Mouse (Mus musculus) hindbrain, embryonic 16.5 days (tissue): ENCODE measurements around the gene Rabepk. TPM values are rescaled to one million over a fixed set of nuclear protein-coding genes. Genes with fewer than 3 reads are reported as not detected.

Experiments
- ATAC-seq: fragments of 200-750 bp; cut with Nextera tagmentation; 2 replicates; pipeline ENCODE4 v1.8.0; 2017; ENCODE audit warnings: moderate TSS enrichment, moderate library complexity
- H3K27ac ChIP-seq: fragments of 300-500 bp; sonication (generic); 2 replicates; pipeline ENCODE4 v1.5.1; 2014; ENCODE audit warnings: low read depth, mild to moderate bottlenecking, control low read depth, low read length, moderate library complexity
- H3K27me3 ChIP-seq: fragments of 300-500 bp; sonication (generic); replicated peaks from 2 replicates; pipeline ENCODE4 v1.6.1; 2014; ENCODE audit warnings: low read length; ENCODE audit not compliant: control insufficient read depth, insufficient read depth
- H3K36me3 ChIP-seq: fragments of 300-500 bp; sonication (generic); 2 replicates; pipeline ENCODE4 v1.6.1; 2014; ENCODE audit warnings: mild to moderate bottlenecking, low read length, moderate library complexity, mixed read lengths; ENCODE audit not compliant: control insufficient read depth, insufficient read depth
- H3K4me1 ChIP-seq: fragments of 300-500 bp; sonication (generic); 2 replicates; pipeline ENCODE4 v1.6.1; 2014; ENCODE audit warnings: low read depth, low read length; ENCODE audit not compliant: control insufficient read depth, insufficient read depth
- H3K4me2 ChIP-seq: fragments of 300-500 bp; sonication (generic); 2 replicates; pipeline ENCODE4 v1.6.1; 2014; ENCODE audit warnings: mild to moderate bottlenecking, low read length, control low read depth, moderate library complexity
- H3K4me3 ChIP-seq: fragments of 300-500 bp; sonication (generic); 2 replicates; pipeline ENCODE4 v1.5.1; 2014; ENCODE audit warnings: mild to moderate bottlenecking, low read length, control low read depth, moderate library complexity
- H3K9ac ChIP-seq: fragments of 300-500 bp; sonication (generic); 2 replicates; pipeline ENCODE4 v1.6.1; 2014; ENCODE audit warnings: low read depth, mild to moderate bottlenecking, control low read depth, low read length, moderate library complexity
- H3K9me3 ChIP-seq: fragments of 300-500 bp; sonication (generic); 2 replicates; pipeline ENCODE4 v1.6.1; 2014; ENCODE audit warnings: mild to moderate bottlenecking, low read length, moderate library complexity; ENCODE audit not compliant: control insufficient read depth
- WGBS: fragments of 180-500 bp; shearing (Covaris S2); extraction: QIAGEN DNeasy Blood & Tissue Kit; methylation state at CpG from one replicate; pipeline ENCODE4 v1.1.7; 2014; 5-methylcytosine and 5-hydroxymethylcytosine counted together
- polyA plus RNA-seq: library from polyadenylated mRNA; unstranded; fragments of >200 nt; fragmentation: Nextera tagmentation; extraction: Ambion mirVana; gene quantifications from 2 replicates; pipeline ENCODE4 v1.2.1, GENCODE M21; 2015

The Rabepk gene
- polyA plus RNA-seq, 1 experiment from 2014 or later: 29.7 TPM

GRCm38 (mm10) chr2:34773673-34774072 lies 26.0 kb downstream of the Rabepk start:
- Histone ChIP-seq H3K36me3 (peaks cover 38% of the 10 kb centered on the region), H3K4me1 (peaks cover 51% of the 10 kb centered on the region), H3K27ac (no peak overlapping the region), H3K4me2 (peak overlapping the region; percentile 72), H3K9me3 (no peaks in the 10 kb centered on the region), H3K9ac (no peak overlapping the region), H3K4me3 (peak overlapping the region; percentile 61), H3K27me3 (no peaks in the 10 kb centered on the region)
- 92% methylated on average over 4 of the region's 4 CpGs for WGBS
- ATAC-seq: no peak

- peak overlapping the region; percentile 83 for H3K27ac ChIP-seq
These were observed 27.2 kb downstream of the Rabepk start for GRCm38 (mm10) chr2:34772252-34773235.

GRCm38 (mm10) chr2:34771368-34772226 lies 28.1 kb downstream of the Rabepk start, which contains the start of gene Hspa5:
Gene Hspa5, plus strand, starts transcription at chr2:34771970.
- Histone ChIP-seq H3K9me3 (no peaks in the 10 kb centered on the region), H3K9ac (peak within 1 kb of the TSS; percentile 96), H3K27me3 (no peaks in the 10 kb centered on the region), H3K4me1 (peaks cover 39% of the 10 kb centered on the region), H3K4me2 (peak within 1 kb of the TSS; percentile 75), H3K36me3 (peaks cover 30% of the 10 kb centered on the region), H3K4me3 (peak within 1 kb of the TSS; percentile 61), H3K27ac (peak within 1 kb of the TSS; percentile 89)
- WGBS: under 1% methylated on average over 60 of the region's 60 CpGs
- ATAC-seq: peak; percentile 99

More at GRCm38 (mm10) chr2:34772252-34773235, 27.2 kb downstream of the Rabepk start:
- H3K9ac ChIP-seq: peak overlapping the region; percentile 77
- H3K4me3 ChIP-seq: peak overlapping the region; percentile 61
- H3K36me3 ChIP-seq: peaks cover 34% of the 10 kb centered on the region
- peaks cover 47% of the 10 kb centered on the region for H3K4me1 ChIP-seq
- 4% methylated on average over 50 of the region's 50 CpGs for WGBS
- H3K4me2 ChIP-seq: peak overlapping the region; percentile 72
- H3K27me3 ChIP-seq: no peaks in the 10 kb centered on the region
- H3K9me3 ChIP-seq: no peaks in the 10 kb centered on the region
- no peak for ATAC-seq

- Histone ChIP-seq H3K4me1 (peaks cover 33% of the 10 kb centered on the region), H3K27ac (peak overlapping the region; percentile 89), H3K36me3 (peaks cover 24% of the 10 kb centered on the region), H3K9me3 (no peaks in the 10 kb centered on the region), H3K27me3 (no peaks in the 10 kb centered on the region), H3K9ac (peak overlapping the region; percentile 96), H3K4me2 (peak overlapping the region; percentile 75), H3K4me3 (peak overlapping the region; percentile 61)
- WGBS: 6% methylated on average over 6 of the region's 6 CpGs
- ATAC-seq: no peak
These were observed 28.8 kb downstream of the Rabepk start for GRCm38 (mm10) chr2:34770951-34771350.

GRCm38 (mm10) chr2:34770049-34770448 lies 29.7 kb downstream of the Rabepk start:
- H3K27me3 ChIP-seq: no peaks in the 10 kb centered on the region
- WGBS: 95% methylated on average over 2 of the region's 2 CpGs
- peaks cover 25% of the 10 kb centered on the region for H3K4me1 ChIP-seq
- no peak overlapping the region for H3K4me3 ChIP-seq
- no peak for ATAC-seq
- H3K36me3 ChIP-seq: peaks cover 16% of the 10 kb centered on the region
- no peak overlapping the region; the same call in 1 of the 2 replicates for H3K4me2 ChIP-seq
- H3K9me3 ChIP-seq: no peaks in the 10 kb centered on the region
- no peak overlapping the region for H3K27ac ChIP-seq
- no peak overlapping the region for H3K9ac ChIP-seq

GRCm38 (mm10) chr2:34764801-34765200 lies 34.9 kb downstream of the Rabepk start:
- H3K36me3 ChIP-seq: no peaks in the 10 kb centered on the region
- H3K4me2 ChIP-seq: no peak overlapping the region
- H3K9ac ChIP-seq: no peak overlapping the region
- no peaks in the 10 kb centered on the region for H3K4me1 ChIP-seq
- no peaks in the 10 kb centered on the region for H3K9me3 ChIP-seq
- no peak overlapping the region for H3K27ac ChIP-seq
- WGBS: 50% methylated on average over 12 of the region's 12 CpGs
- ATAC-seq: no peak
- H3K27me3 ChIP-seq: no peaks in the 10 kb centered on the region
- H3K4me3 ChIP-seq: no peak overlapping the region

GRCm38 (mm10) chr2:34762872-34763271 lies 36.8 kb downstream of the Rabepk start:
- Histone ChIP-seq H3K27ac (no peak overlapping the region), H3K36me3 (no peaks in the 10 kb centered on the region)

GRCm38 (mm10) chr2:34762174-34762573 lies 37.5 kb downstream of the Rabepk start:
- WGBS: 80% methylated on average over 2 of the region's 2 CpGs
- no peaks in the 10 kb centered on the region for H3K27me3 ChIP-seq
- H3K9ac ChIP-seq: no peak overlapping the region
- no peak overlapping the region for H3K4me2 ChIP-seq
- ATAC-seq: no peak
- no peaks in the 10 kb centered on the region for H3K4me1 ChIP-seq
- H3K27ac ChIP-seq: no peak overlapping the region
- no peak overlapping the region for H3K4me3 ChIP-seq
- H3K9me3 ChIP-seq: no peaks in the 10 kb centered on the region
- no peaks in the 10 kb centered on the region for H3K36me3 ChIP-seq

More at GRCm38 (mm10) chr2:34762872-34763271, 36.8 kb downstream of the Rabepk start:
- H3K27me3 ChIP-seq: no peaks in the 10 kb centered on the region
- 71% methylated on average over 2 of the region's 2 CpGs for WGBS
- no peaks in the 10 kb centered on the region for H3K4me1 ChIP-seq
- no peak overlapping the region for H3K9ac ChIP-seq
- no peaks in the 10 kb centered on the region for H3K9me3 ChIP-seq
- no peak overlapping the region for H3K4me3 ChIP-seq
- ATAC-seq: no peak
- H3K4me2 ChIP-seq: no peak overlapping the region
